Mouse (Mus musculus): ENCODE results near the gene Rexo1. TPM values are rescaled to one million over a fixed set of nuclear protein-coding genes. Genes with fewer than 3 reads are reported as not detected.

The Rexo1 gene
- polyA plus RNA-seq, 2 experiments, result 27.9 to 56.4 TPM

GRCm38 (mm10) chr10:80589127-80589878 is 27.9 kb upstream of the Rexo1 start:
- H3K4me3 ChIP-seq (replicated peaks; ENCODE audit: low read length), result peak overlapping the region; percentile 94
- no peaks in the 10 kb centered on the region for H3K27me3 ChIP-seq (ENCODE audit: control insufficient read depth, insufficient read depth, low read length)
- TF ChIP-seq POLR2A (IDR thresholded peaks at IDR 0.05; ENCODE audit: borderline replicate concordance, extremely low read depth, insufficient read depth, insufficient read length), result no peak
- 15% methylated on average over 12 of the region's 12 CpGs for WGBS
- no peaks in the 10 kb centered on the region for H3K9me3 ChIP-seq (ENCODE audit: control insufficient read depth, low read length)
- peak overlapping the region; percentile 85 for H3K9ac ChIP-seq (ENCODE audit: low read depth, low read length, severe bottlenecking)
- H3K36me3 ChIP-seq (ENCODE audit: control insufficient read depth, insufficient read depth, low read length), result peaks cover 22% of the 10 kb centered on the region
- DNase-seq (ENCODE audit: low spot score), result no peak
- H3K4me1 ChIP-seq (ENCODE audit: control insufficient read depth, insufficient read depth, low read length), result peaks cover 16% of the 10 kb centered on the region
- H3K4me2 ChIP-seq (replicated peaks; ENCODE audit: low read depth, low read length, severe bottlenecking), result peak overlapping the region; percentile 97
- no peak for ATAC-seq (ENCODE audit: low FRiP score, low read depth)
- no peak overlapping the region for H3K27ac ChIP-seq (replicated peaks; ENCODE audit: low read depth, low read length)

- ATAC-seq (ENCODE audit: low FRiP score, low read depth), result no peak
- TF ChIP-seq POLR2A (IDR thresholded peaks at IDR 0.05; ENCODE audit: borderline replicate concordance, extremely low read depth, insufficient read depth, insufficient read length), result no peak
- Histone ChIP-seq H3K4me3 (replicated peaks; ENCODE audit: low read length) (no peak overlapping the region), H3K4me1 (ENCODE audit: control insufficient read depth, insufficient read depth, low read length) (peaks cover 16% of the 10 kb centered on the region), H3K36me3 (ENCODE audit: control insufficient read depth, insufficient read depth, low read length) (peaks cover 38% of the 10 kb centered on the region), H3K27ac (replicated peaks; ENCODE audit: low read depth, low read length) (no peak overlapping the region; the same call in 1 of the 2 replicates), H3K9ac (ENCODE audit: low read depth, low read length, severe bottlenecking) (no peak overlapping the region), H3K27me3 (ENCODE audit: control insufficient read depth, insufficient read depth, low read length) (no peaks in the 10 kb centered on the region), H3K9me3 (ENCODE audit: control insufficient read depth, low read length) (no peaks in the 10 kb centered on the region), H3K4me2 (replicated peaks; ENCODE audit: low read depth, low read length, severe bottlenecking) (no peak overlapping the region; the same call in 1 of the 2 replicates)
- DNase-seq (ENCODE audit: low spot score), result no peak
- 39% methylated on average over 4 of the region's 4 CpGs for WGBS
These were observed 25.9 kb upstream of the Rexo1 start for GRCm38 (mm10) chr10:80587305-80587657.

- TF ChIP-seq POLR2A (IDR thresholded peaks at IDR 0.05; ENCODE audit: borderline replicate concordance, extremely low read depth, insufficient read depth, insufficient read length), result no peak
- H3K9ac ChIP-seq (ENCODE audit: low read depth, low read length, severe bottlenecking), result peak overlapping the region; percentile 34; the same call in 1 of the 2 replicates
- WGBS, result 93% methylated on average over 33 of the region's 51 CpGs
- H3K4me3 ChIP-seq (replicated peaks; ENCODE audit: low read length), result no peak overlapping the region
- peak overlapping the region; percentile 13; the same call in 1 of the 2 replicates for H3K27ac ChIP-seq (replicated peaks; ENCODE audit: low read depth, low read length)
- ATAC-seq (ENCODE audit: low FRiP score, low read depth) (no peak), DNase-seq (ENCODE audit: low spot score) (no peak)
- H3K9me3 ChIP-seq (ENCODE audit: control insufficient read depth, low read length), result no peaks in the 10 kb centered on the region
- peaks cover 16% of the 10 kb centered on the region for H3K4me1 ChIP-seq (ENCODE audit: control insufficient read depth, insufficient read depth, low read length)
- no peaks in the 10 kb centered on the region for H3K27me3 ChIP-seq (ENCODE audit: control insufficient read depth, insufficient read depth, low read length)
- no peak overlapping the region; the same call in none of the 2 replicates for H3K4me2 ChIP-seq (replicated peaks; ENCODE audit: low read depth, low read length, severe bottlenecking)
- H3K36me3 ChIP-seq (ENCODE audit: control insufficient read depth, insufficient read depth, low read length), result peaks cover 38% of the 10 kb centered on the region
These were observed 25.3 kb upstream of the Rexo1 start for GRCm38 (mm10) chr10:80586407-80587304.

- Histone ChIP-seq H3K9me3 (ENCODE audit: control insufficient read depth, low read length) (no peaks in the 10 kb centered on the region), H3K36me3 (ENCODE audit: control insufficient read depth, insufficient read depth, low read length) (peaks cover 41% of the 10 kb centered on the region), H3K9ac (ENCODE audit: low read depth, low read length, severe bottlenecking) (no peak overlapping the region), H3K4me3 (replicated peaks; ENCODE audit: low read length) (no peak overlapping the region), H3K4me2 (replicated peaks; ENCODE audit: low read depth, low read length, severe bottlenecking) (no peak overlapping the region), H3K27me3 (ENCODE audit: control insufficient read depth, insufficient read depth, low read length) (no peaks in the 10 kb centered on the region), H3K4me1 (ENCODE audit: control insufficient read depth, insufficient read depth, low read length) (peaks cover 15% of the 10 kb centered on the region), H3K27ac (replicated peaks; ENCODE audit: low read depth, low read length) (no peak overlapping the region)
- 93% methylated on average over 8 of the region's 8 CpGs for WGBS
- DNase-seq (ENCODE audit: low spot score) (no peak), ATAC-seq (ENCODE audit: low FRiP score, low read depth) (no peak)
- no peak for TF ChIP-seq POLR2A (IDR thresholded peaks at IDR 0.05; ENCODE audit: borderline replicate concordance, extremely low read depth, insufficient read depth, insufficient read length)
These were observed 24.2 kb upstream of the Rexo1 start for GRCm38 (mm10) chr10:80585581-80585980.
